Mouse (Mus musculus) testis, adult 2 months (tissue): Measurements from ENCODE around the gene Sptbn1.

Experiments
- CTCF ChIP-seq: fragments of 200-500 bp; IDR thresholded peaks from 2 replicates; pipeline ENCODE4 v1.5.1; 2012; ENCODE audit warnings: low read depth, mild to moderate bottlenecking, inconsistent platforms, low read length, moderate library complexity; ENCODE audit not compliant: control insufficient read depth, insufficient read depth, insufficient replicate concordance
- POLR2A ChIP-seq: fragments of 200-500 bp; IDR thresholded peaks from 2 replicates; pipeline ENCODE4 v1.6.1; 2012; ENCODE audit warnings: low read depth, mild to moderate bottlenecking, inconsistent platforms, low read length, moderate library complexity; ENCODE audit not compliant: control insufficient read depth

- no peak for TF ChIP-seq CTCF
- no peak for TF ChIP-seq POLR2A
Measured at GRCm38 (mm10) chr11:30134058-30134457, 133.9 kb downstream of the Sptbn1 start.
